Mouse (Mus musculus): ENCODE results near the gene Slc35c2.

Gene Slc35c2

GRCm38 (mm10) chr2:165234613-165235291 is 52.9 kb downstream of the Slc35c2 start, which contains the start of gene Cdh22:
TSS of gene Cdh22 (minus strand) at chr2:165234853.
- DNase-seq = peak; percentile 79

GRCm38 (mm10) chr2:165234291-165234612 is 53.4 kb downstream of the Slc35c2 start:
- DNase-seq = peak; percentile 20

- peak; percentile 60 for DNase-seq
These were observed 54.0 kb downstream of the Slc35c2 start for GRCm38 (mm10) chr2:165233491-165234290.

GRCm38 (mm10) chr2:165229050-165229449 is 58.6 kb downstream of the Slc35c2 start:
- DNase-seq = no peak
